Mouse (Mus musculus): Measurements from ENCODE around the gene Dnmt1.

DNA sequence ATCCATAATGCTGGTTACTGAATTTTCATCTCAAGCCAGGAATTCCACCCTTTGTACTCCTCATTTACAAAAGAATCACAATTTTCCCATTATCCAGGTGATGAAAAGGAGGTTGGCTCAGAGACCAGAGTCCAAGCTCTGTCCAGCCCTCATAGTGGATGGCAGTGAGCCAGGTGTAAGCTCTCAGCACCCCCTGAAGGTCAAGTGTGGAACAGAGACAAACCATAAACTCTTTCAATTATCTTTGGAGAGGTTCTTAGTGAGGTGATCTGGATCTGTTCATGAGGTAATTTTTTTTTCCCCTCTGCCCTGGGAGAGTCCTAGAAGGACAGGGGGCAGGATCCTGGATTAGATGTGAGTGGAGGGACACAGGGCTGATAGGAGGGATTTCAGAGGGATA lies 41.1 kb upstream of the Dnmt1 start:
- TF ChIP-seq POLR2A (IDR thresholded peaks at IDR 0.05; ENCODE audit: borderline replicate concordance, low read depth, low read length) (no peak), CTCF (IDR thresholded peaks at IDR 0.05; ENCODE audit: low read depth, low read length) (0 out of 2 replicates have a peak, but pooled peaks have one; percentile 9)

All from bone marrow macrophage, adult 2 months (primary cell).